Mouse (Mus musculus): Measurements from ENCODE around the gene Chrnd. TPM values are rescaled to one million over a fixed set of nuclear protein-coding genes. Genes with fewer than 3 reads are reported as not detected.

Gene Chrnd
- not detected in 2 replicates for polyA plus RNA-seq (2012)

GRCm38 (mm10) chr1:87190429-87190828 is at the start of gene Chrnd:
TSS of gene Chrnd (plus strand) at chr1:87190607.
- no peaks in the 10 kb centered on the region for H3K36me3 ChIP-seq (ENCODE audit: control insufficient read depth)
- no peak for TF ChIP-seq GATA1 (IDR thresholded peaks at IDR 0.05; ENCODE audit: low read length)
- TF ChIP-seq TAL1 (IDR thresholded peaks at IDR 0.05; ENCODE audit: low read length): no peak
- no peaks in the 10 kb centered on the region for H3K9me3 ChIP-seq (ENCODE audit: control insufficient read depth, low read length)
- peaks cover 28% of the 10 kb centered on the region for H3K27me3 ChIP-seq (ENCODE audit: control insufficient read depth)
- no peak within 1 kb of the TSS for H3K4me3 ChIP-seq (replicated peaks)
- H3K4me1 ChIP-seq (ENCODE audit: control insufficient read depth): peaks cover 2% of the 10 kb centered on the region; the same call in 1 of the 2 replicates

DNA sequence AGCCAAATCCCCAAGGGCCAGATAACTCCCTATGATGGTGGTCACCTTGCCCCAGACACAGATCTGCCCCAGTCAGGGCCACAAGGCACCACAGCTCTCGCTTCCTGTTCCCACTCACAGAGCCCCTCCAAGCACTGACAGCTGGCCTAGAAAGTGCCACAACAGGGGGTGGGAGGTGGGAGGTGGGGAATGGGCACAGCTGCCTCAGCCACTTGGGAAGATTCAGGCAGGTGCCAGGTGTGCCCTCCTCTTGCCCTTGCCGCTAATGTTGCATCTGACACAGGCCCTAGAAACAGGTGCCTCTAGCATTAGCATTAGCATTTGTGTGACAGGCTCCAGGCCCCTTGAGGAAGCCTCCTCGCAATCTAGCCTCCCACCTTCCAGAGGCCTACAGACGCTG is 48.9 kb upstream of the Chrnd start:
- Histone ChIP-seq H3K4me1 (ENCODE audit: control insufficient read depth) (no peaks in the 10 kb centered on the region), H3K4me3 (replicated peaks) (no peak overlapping the region), H3K36me3 (ENCODE audit: control insufficient read depth) (no peaks in the 10 kb centered on the region), H3K9me3 (ENCODE audit: control insufficient read depth, low read length) (0 out of 2 replicates have a peak, but pooled peaks cover 3% of the 10 kb centered on the region), H3K27me3 (ENCODE audit: control insufficient read depth) (no peaks in the 10 kb centered on the region)
- TF ChIP-seq TAL1 (IDR thresholded peaks at IDR 0.05; ENCODE audit: low read length) (no peak), GATA1 (IDR thresholded peaks at IDR 0.05; ENCODE audit: low read length) (no peak)

DNA sequence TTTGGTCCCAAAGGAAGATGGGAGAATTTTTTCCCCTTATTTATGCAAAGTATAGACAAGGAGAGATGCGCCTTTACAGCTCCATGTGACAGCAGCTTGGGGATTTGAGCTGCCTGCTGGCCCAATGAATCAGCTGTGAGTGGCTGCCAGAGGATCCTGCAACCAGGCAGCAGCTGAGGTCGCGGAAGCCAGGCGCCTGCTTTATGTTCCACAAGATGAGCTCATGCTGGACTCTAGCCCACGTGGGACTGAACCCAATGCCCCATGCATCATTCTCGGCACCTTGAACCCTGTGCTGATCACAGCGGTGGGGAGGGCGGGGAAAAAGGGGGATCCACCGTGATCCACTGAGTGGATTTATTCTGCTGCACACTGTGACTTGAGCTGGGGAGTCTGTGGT is 48.0 kb upstream of the Chrnd start:
- H3K9me3 ChIP-seq (ENCODE audit: control insufficient read depth, low read length): 0 out of 2 replicates have a peak, but pooled peaks cover 3% of the 10 kb centered on the region
- no peak overlapping the region for H3K4me3 ChIP-seq (replicated peaks)
- no peaks in the 10 kb centered on the region for H3K27me3 ChIP-seq (ENCODE audit: control insufficient read depth)
- H3K36me3 ChIP-seq (ENCODE audit: control insufficient read depth): no peaks in the 10 kb centered on the region
- H3K4me1 ChIP-seq (ENCODE audit: control insufficient read depth): no peaks in the 10 kb centered on the region
- no peak for TF ChIP-seq GATA1 (IDR thresholded peaks at IDR 0.05; ENCODE audit: low read length)
- TF ChIP-seq TAL1 (IDR thresholded peaks at IDR 0.05; ENCODE audit: low read length): no peak

DNA sequence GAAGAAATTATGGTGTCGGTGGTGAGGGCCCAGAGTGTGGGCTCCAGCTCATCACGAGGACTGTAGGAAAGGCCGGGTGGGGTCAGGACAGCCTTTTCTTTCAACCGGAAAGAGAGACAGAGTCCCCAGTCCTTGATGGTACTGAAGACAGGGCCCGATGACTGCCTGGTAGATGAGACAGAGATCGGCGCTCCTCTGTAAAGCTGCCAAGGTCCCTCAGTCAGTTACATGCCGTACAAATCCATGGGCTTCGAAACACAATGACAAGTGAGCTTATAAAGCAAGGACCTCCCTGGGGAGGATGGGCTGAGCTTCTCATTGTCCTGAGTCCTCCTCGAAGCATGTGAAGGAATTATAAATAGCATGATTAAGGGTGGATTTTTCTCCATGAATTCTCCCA is 47.3 kb upstream of the Chrnd start:
- Histone ChIP-seq H3K4me1 (ENCODE audit: control insufficient read depth) (no peaks in the 10 kb centered on the region), H3K4me3 (replicated peaks) (no peak overlapping the region), H3K9me3 (ENCODE audit: control insufficient read depth, low read length) (0 out of 2 replicates have a peak, but pooled peaks cover 3% of the 10 kb centered on the region), H3K27me3 (ENCODE audit: control insufficient read depth) (no peaks in the 10 kb centered on the region), H3K36me3 (ENCODE audit: control insufficient read depth) (no peaks in the 10 kb centered on the region)
- TF ChIP-seq TAL1 (IDR thresholded peaks at IDR 0.05; ENCODE audit: low read length) (no peak), GATA1 (IDR thresholded peaks at IDR 0.05; ENCODE audit: low read length) (no peak)

DNA sequence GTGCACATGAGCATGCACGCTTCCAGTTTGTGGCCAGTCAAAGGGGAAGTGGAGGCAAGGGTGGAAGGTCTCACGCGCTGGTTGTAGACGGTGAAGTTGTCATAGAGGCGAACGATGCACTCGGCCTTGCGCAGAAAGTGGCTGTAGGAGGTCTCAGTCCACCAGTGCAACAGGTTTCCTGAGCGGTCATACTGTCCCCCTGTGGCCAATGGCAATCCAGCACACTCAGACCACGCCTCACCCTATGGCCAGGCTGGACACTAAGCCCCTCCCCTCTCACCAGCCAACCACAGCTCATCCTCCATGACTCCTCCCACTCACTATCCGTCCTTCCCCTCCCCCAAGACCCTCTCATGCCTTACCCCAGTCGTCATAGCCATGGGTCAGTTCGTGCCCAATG is 41.0 kb upstream of the Chrnd start:
- peaks cover 36% of the 10 kb centered on the region for H3K27me3 ChIP-seq (ENCODE audit: control insufficient read depth)
- no peak overlapping the region for H3K4me3 ChIP-seq (replicated peaks)
- no peaks in the 10 kb centered on the region for H3K36me3 ChIP-seq (ENCODE audit: control insufficient read depth)
- no peaks in the 10 kb centered on the region; the same call in 1 of the 2 replicates for H3K4me1 ChIP-seq (ENCODE audit: control insufficient read depth)
- TF ChIP-seq GATA1 (IDR thresholded peaks at IDR 0.05; ENCODE audit: low read length) (no peak), TAL1 (IDR thresholded peaks at IDR 0.05; ENCODE audit: low read length) (no peak)
- no peaks in the 10 kb centered on the region for H3K9me3 ChIP-seq (ENCODE audit: control insufficient read depth, low read length)

DNA sequence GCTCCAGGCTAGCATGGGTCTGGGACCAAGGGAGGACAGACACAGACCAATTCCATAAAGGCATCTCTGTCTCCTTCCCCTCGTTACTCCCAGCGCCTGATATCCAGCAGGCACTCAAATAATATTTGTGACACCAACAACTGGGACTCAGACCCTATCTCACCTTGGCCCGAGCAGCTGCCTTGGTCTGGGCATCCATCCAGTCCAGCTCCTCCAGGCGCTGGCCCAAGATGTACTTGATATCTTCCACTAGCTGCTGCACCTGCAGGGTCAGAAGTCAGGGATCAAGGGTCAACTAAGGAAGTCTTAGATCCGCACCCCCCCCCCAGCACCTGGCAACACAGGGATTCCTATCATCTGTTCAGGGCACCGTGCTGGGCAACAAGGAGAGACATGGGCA is 39.1 kb upstream of the Chrnd start:
- Histone ChIP-seq H3K36me3 (ENCODE audit: control insufficient read depth) (no peaks in the 10 kb centered on the region), H3K4me1 (ENCODE audit: control insufficient read depth) (no peaks in the 10 kb centered on the region; the same call in 1 of the 2 replicates), H3K27me3 (ENCODE audit: control insufficient read depth) (peaks cover 55% of the 10 kb centered on the region), H3K9me3 (ENCODE audit: control insufficient read depth, low read length) (no peaks in the 10 kb centered on the region), H3K4me3 (replicated peaks) (no peak overlapping the region)
- TF ChIP-seq TAL1 (IDR thresholded peaks at IDR 0.05; ENCODE audit: low read length) (no peak), GATA1 (IDR thresholded peaks at IDR 0.05; ENCODE audit: low read length) (no peak)

DNA sequence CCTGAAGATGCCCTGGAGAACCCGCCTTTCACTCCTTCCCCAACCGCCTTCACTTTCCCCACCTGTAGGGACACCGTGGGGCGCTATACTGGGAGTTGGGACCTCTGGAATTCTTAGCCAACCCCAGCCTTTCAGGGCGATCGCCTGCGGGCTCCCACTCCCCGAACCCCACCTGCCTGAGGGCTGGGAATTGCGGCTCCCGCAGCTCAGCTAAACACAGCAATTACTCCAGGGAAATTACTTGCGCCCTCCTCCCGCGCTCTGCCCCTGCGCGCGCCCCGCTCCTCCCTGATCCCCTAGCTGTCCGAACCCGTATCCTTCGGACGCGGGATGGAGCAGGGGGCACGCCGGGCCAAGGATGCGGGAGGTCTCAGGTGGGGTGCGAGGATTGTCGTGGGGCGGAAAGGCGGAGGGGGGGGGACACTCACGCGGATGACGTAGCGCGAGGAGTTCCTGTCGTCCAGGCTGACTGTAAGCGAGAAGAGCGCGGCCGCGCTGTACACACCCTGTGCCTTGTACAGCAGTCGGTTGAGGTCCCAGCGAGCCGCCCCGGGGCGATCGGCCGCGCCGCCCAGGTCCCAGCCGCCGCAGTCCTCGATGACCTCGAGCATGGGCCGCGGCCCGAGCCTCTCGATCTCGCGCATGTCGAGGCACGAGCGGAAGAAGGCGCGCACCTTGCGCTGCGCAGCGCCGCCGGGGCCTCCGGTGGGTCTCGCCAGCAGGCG is 36.5 kb upstream of the Chrnd start:
- Histone ChIP-seq H3K36me3 (ENCODE audit: control insufficient read depth) (no peaks in the 10 kb centered on the region), H3K4me3 (replicated peaks) (no peak overlapping the region), H3K4me1 (ENCODE audit: control insufficient read depth) (no peaks in the 10 kb centered on the region; the same call in 1 of the 2 replicates), H3K27me3 (ENCODE audit: control insufficient read depth) (peaks cover 80% of the 10 kb centered on the region), H3K9me3 (ENCODE audit: control insufficient read depth, low read length) (no peaks in the 10 kb centered on the region)
- TF ChIP-seq TAL1 (IDR thresholded peaks at IDR 0.05; ENCODE audit: low read length): no peak
- TF ChIP-seq GATA1 (IDR thresholded peaks at IDR 0.05; ENCODE audit: low read length): no peak

GRCm38 (mm10) chr1:87154501-87155120 is 35.8 kb upstream of the Chrnd start:
- H3K27me3 ChIP-seq (ENCODE audit: control insufficient read depth): peaks cover 76% of the 10 kb centered on the region
- H3K4me1 ChIP-seq (ENCODE audit: control insufficient read depth): no peaks in the 10 kb centered on the region
- no peaks in the 10 kb centered on the region for H3K36me3 ChIP-seq (ENCODE audit: control insufficient read depth)
- TF ChIP-seq GATA1 (IDR thresholded peaks at IDR 0.05; ENCODE audit: low read length) (no peak), TAL1 (IDR thresholded peaks at IDR 0.05; ENCODE audit: low read length) (no peak)
- no peak overlapping the region for H3K4me3 ChIP-seq (replicated peaks)
- no peaks in the 10 kb centered on the region for H3K9me3 ChIP-seq (ENCODE audit: control insufficient read depth, low read length)

- TF ChIP-seq GATA1 (IDR thresholded peaks at IDR 0.05; ENCODE audit: low read length): no peak
- TF ChIP-seq TAL1 (IDR thresholded peaks at IDR 0.05; ENCODE audit: low read length): no peak
- Histone ChIP-seq H3K27me3 (ENCODE audit: control insufficient read depth) (peaks cover 77% of the 10 kb centered on the region), H3K4me1 (ENCODE audit: control insufficient read depth) (no peaks in the 10 kb centered on the region), H3K36me3 (ENCODE audit: control insufficient read depth) (no peaks in the 10 kb centered on the region), H3K9me3 (ENCODE audit: control insufficient read depth, low read length) (no peaks in the 10 kb centered on the region), H3K4me3 (replicated peaks) (no peak overlapping the region)
Observed at GRCm38 (mm10) chr1:87155531-87156198, 34.7 kb upstream of the Chrnd start.
